Mouse (Mus musculus) spleen, postnatal 0 days (tissue): Measurements from ENCODE around the gene Slc25a18. TPM values are rescaled to one million over a fixed set of nuclear protein-coding genes. Genes with fewer than 3 reads are reported as not detected.

Experiments used
- polyA plus RNA-seq: library from polyadenylated mRNA; unstranded; fragments of >200 nt; fragmentation: Nextera tagmentation; extraction: Ambion mirVana; gene quantifications from 2 replicates; pipeline ENCODE4 v1.2.1, GENCODE M21; 2015

The Slc25a18 gene
- 0.13 and 0.22 TPM in 2 replicates for polyA plus RNA-seq

GRCm38 (mm10) chr6:120773149-120773628, at the start of gene Slc25a18:
Gene Slc25a18, plus strand, starts transcription at chr6:120773578.

DNA sequence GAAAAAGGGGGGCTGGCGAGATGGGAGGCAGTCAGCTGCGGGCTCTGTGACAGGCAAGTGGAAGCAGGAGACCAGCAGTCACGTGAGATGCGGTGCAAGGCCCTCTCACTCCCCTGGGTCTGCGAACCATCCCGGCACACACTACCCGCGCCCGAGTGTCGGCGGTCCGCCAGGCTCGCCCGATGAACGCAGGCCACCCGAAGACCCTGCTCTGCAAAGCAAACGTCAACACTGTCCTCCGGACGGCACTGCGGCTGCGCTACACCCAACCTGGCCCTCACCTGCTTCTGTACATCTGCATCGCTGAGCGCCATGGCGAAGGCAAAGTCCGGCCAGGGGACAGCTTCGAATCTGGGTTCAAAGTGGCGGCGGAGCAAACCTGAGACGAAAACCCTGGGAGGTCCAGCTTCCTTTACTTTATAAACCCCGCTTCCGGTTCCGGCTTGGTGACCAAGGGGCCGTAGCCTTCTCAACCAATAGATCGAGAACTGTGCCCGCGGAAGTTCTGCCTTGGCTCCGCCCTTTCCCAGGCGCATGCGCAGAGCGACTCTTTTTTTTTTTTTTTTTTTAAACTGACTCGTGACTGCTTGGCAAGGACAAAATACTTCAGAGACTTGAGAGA, 49.0 kb downstream of the Slc25a18 start, which contains the start of gene Atp6v1e1:
Gene Atp6v1e1 (minus strand): TSS at position 487 of the 622 bp plus-strand sequence.

DNA sequence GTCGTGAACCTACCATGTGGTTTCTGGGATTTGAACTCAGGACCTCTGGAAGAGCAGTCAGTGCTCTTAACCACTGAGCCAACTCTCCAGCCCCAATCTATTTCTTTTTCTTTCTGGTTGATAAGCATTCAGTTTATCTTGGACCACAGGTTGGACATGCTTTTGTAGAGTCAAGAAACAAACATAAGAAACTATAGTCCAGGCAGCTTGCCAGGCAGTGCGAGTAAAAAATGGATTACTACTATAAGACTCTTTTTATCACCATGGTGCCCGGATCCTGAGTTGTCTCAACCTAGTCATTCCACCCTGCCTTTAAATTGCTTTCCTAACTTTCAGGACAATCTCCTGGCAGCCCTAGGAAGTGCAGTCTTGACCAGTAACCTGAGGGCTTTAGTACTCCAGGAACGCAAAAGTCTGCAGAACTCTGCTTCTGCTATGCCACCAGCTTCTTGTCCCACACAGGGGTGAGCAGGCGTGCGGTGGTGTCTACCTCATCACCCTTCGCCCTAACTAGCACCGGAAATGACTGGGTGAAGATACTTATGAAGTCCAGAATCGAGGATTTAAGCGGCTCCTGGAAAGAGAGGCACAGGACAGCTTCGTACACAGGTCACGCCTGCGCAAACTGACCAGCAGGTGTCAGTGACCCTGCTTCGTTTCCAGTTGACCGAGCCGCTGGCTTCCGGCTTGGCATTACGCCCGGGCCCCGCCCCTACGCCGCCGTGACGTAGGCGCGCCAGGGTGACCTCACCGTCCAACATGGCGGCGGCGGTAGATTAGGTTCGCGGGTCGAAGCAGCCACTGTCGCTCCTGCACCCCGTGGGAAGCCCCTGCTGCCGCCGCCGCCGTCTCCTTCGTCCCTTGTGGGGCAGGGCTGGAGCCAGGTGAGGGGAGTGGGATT, 62.3 kb downstream of the Slc25a18 start, which contains the start of gene Bcl2l13:
Gene Bcl2l13 (plus strand): TSS at position 739 of the 901 bp plus-strand sequence.

Other genes with a start within 250 kb of the Slc25a18 start
- gene Hdhd5, start 242.3 kb upstream of the Slc25a18 start, polyA plus RNA-seq, result 10.2 and 11.2 TPM in 2 replicates
- gene Cecr2, start 107.2 kb upstream of the Slc25a18 start, polyA plus RNA-seq, result 8.0 and 8.6 TPM in 2 replicates
- gene Atp6v1e1, start 49.2 kb downstream of the Slc25a18 start, polyA plus RNA-seq, result 133 and 142 TPM in 2 replicates
- gene Bcl2l13, start 62.6 kb downstream of the Slc25a18 start, polyA plus RNA-seq, result 31.0 and 32.4 TPM in 2 replicates
- 35.3 and 37.1 TPM in 2 replicates for gene Bid, start 143.3 kb downstream of the Slc25a18 start, polyA plus RNA-seq